Mouse (Mus musculus) liver, adult 2 months (tissue): Measurements from ENCODE around the gene Ank.

Source experiments
- CTCF ChIP-seq: fragments of 200-500 bp; IDR thresholded peaks from 2 replicates; pipeline ENCODE4 v1.5.1; 2011; ENCODE audit warnings: low read depth, low read length, control low read depth
- POLR2A ChIP-seq: fragments of 200-500 bp; IDR thresholded peaks from 2 replicates; pipeline ENCODE4 v1.6.1; 2011; ENCODE audit warnings: low read length, control low read depth; ENCODE audit not compliant: insufficient read depth; ENCODE audit errors: extremely low read depth

DNA sequence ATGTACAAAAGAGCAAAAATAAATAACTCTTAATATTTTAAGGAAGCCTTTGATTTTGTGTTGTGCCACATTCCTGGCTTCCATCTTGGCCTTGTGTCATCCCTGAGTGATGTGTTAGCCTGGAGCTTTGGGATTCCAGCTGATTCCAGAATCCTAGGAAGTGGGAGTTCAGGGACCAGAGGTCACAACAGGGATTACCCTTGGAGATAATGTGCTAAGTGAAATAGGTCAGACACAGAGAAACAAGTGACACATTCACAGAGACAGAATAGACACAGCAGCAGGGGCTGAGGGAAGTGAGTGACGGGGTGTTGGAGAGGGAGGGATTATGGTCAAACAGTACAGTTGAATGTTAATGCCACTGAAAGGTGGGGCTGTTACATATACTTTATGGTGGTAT is 26.3 kb downstream of the Ank start:
- TF ChIP-seq CTCF (no peak), POLR2A (no peak)
